Mouse (Mus musculus): ENCODE data around the gene Tgif1. TPM values are rescaled to one million over a fixed set of nuclear protein-coding genes. Genes with fewer than 3 reads are reported as not detected.
A peak's percentile ranks its signal among the peaks of the same experiment; 100 is the strongest.
"Not testable (repeated sequence)": the region's sequence is repeated elsewhere in the genome, so short reads cannot be mapped to it uniquely, and the experiment has no call there.

Gene Tgif1
- polyA plus RNA-seq, 1 experiment from 2014 or later = 96.0 TPM

GRCm38 (mm10) chr17:70838533-70838932 is 14.8 kb downstream of the Tgif1 start:
- H3K79me2 ChIP-seq (ENCODE audit: inconsistent target) = peaks cover 76% of the 10 kb centered on the region
- H3K27ac ChIP-seq = no peak overlapping the region
- 91% methylated on average over 5 of the region's 5 CpGs for WGBS (ENCODE audit: missing documents)
- H3K4me3 ChIP-seq (ENCODE audit: inconsistent target) = no peak overlapping the region
- H3K36me3 ChIP-seq (ENCODE audit: inconsistent target) = peaks cover 13% of the 10 kb centered on the region

GRCm38 (mm10) chr17:70838031-70838430 is 15.3 kb downstream of the Tgif1 start:
- H3K36me3 ChIP-seq (ENCODE audit: inconsistent target) = peaks cover 9% of the 10 kb centered on the region
- no peak overlapping the region for H3K27ac ChIP-seq
- no peak overlapping the region for H3K4me3 ChIP-seq (ENCODE audit: inconsistent target)
- 94% methylated on average over 6 of the region's 7 CpGs for WGBS (ENCODE audit: missing documents)
- H3K79me2 ChIP-seq (ENCODE audit: inconsistent target) = peaks cover 75% of the 10 kb centered on the region

- H3K36me3 ChIP-seq (ENCODE audit: inconsistent target); H3K27ac ChIP-seq; H3K4me3 ChIP-seq (ENCODE audit: inconsistent target): not testable (repeated sequence)
- WGBS (ENCODE audit: missing documents) = 94% methylated on average over 2 of the region's 6 CpGs
- peaks cover 70% of the 10 kb centered on the region for H3K79me2 ChIP-seq (ENCODE audit: inconsistent target)
Measured at GRCm38 (mm10) chr17:70837474-70837873, 15.9 kb downstream of the Tgif1 start.

- Histone ChIP-seq H3K79me2 (ENCODE audit: inconsistent target) (peaks cover 63% of the 10 kb centered on the region), H3K36me3 (ENCODE audit: inconsistent target) (peaks cover 4% of the 10 kb centered on the region; the same call in 1 of the 2 replicates), H3K4me3 (ENCODE audit: inconsistent target) (no peak overlapping the region), H3K27ac (no peak overlapping the region)
- 91% methylated on average over 7 of the region's 7 CpGs for WGBS (ENCODE audit: missing documents)
Measured at GRCm38 (mm10) chr17:70836820-70837219, 16.5 kb downstream of the Tgif1 start.

GRCm38 (mm10) chr17:70835071-70835790 is 18.1 kb downstream of the Tgif1 start:
- H3K79me2 ChIP-seq (ENCODE audit: inconsistent target) = peaks cover 57% of the 10 kb centered on the region
- peak overlapping the region; percentile 97 for H3K27ac ChIP-seq
- 9% methylated on average over 10 of the region's 10 CpGs for WGBS (ENCODE audit: missing documents)
- 0 out of 2 replicates have a peak, but pooled peaks cover 4% of the 10 kb centered on the region for H3K36me3 ChIP-seq (ENCODE audit: inconsistent target)
- H3K4me3 ChIP-seq (ENCODE audit: inconsistent target) = peak overlapping the region; percentile 60

GRCm38 (mm10) chr17:70834430-70834965 is 18.8 kb downstream of the Tgif1 start:
- Histone ChIP-seq H3K79me2 (ENCODE audit: inconsistent target) (peaks cover 57% of the 10 kb centered on the region), H3K4me3 (ENCODE audit: inconsistent target) (peak overlapping the region; percentile 60), H3K27ac (peak overlapping the region; percentile 97), H3K36me3 (ENCODE audit: inconsistent target) (0 out of 2 replicates have a peak, but pooled peaks cover 4% of the 10 kb centered on the region)
- 6% methylated on average over 24 of the region's 29 CpGs for WGBS (ENCODE audit: missing documents)

- 8% methylated on average over 9 of the region's 9 CpGs for WGBS (ENCODE audit: missing documents)
- Histone ChIP-seq H3K4me3 (ENCODE audit: inconsistent target) (no peak overlapping the region), H3K36me3 (ENCODE audit: inconsistent target) (no peaks in the 10 kb centered on the region), H3K79me2 (ENCODE audit: inconsistent target) (peaks cover 44% of the 10 kb centered on the region), H3K27ac (peak overlapping the region; percentile 97)
Measured at GRCm38 (mm10) chr17:70832544-70832943, 20.8 kb downstream of the Tgif1 start.

GRCm38 (mm10) chr17:70831591-70831990 is 21.8 kb downstream of the Tgif1 start:
- H3K27ac ChIP-seq = peak overlapping the region; percentile 97
- no peak overlapping the region for H3K4me3 ChIP-seq (ENCODE audit: inconsistent target)
- WGBS (ENCODE audit: missing documents) = 61% methylated on average over 4 of the region's 4 CpGs
- H3K36me3 ChIP-seq (ENCODE audit: inconsistent target) = no peaks in the 10 kb centered on the region
- peaks cover 35% of the 10 kb centered on the region for H3K79me2 ChIP-seq (ENCODE audit: inconsistent target)

GRCm38 (mm10) chr17:70829943-70830715 is 23.2 kb downstream of the Tgif1 start:
- Histone ChIP-seq H3K27ac (peak overlapping the region; percentile 97), H3K36me3 (ENCODE audit: inconsistent target) (no peaks in the 10 kb centered on the region), H3K79me2 (ENCODE audit: inconsistent target) (peaks cover 20% of the 10 kb centered on the region), H3K4me3 (ENCODE audit: inconsistent target) (no peak overlapping the region)
- WGBS (ENCODE audit: missing documents) = 91% methylated on average over 17 of the region's 23 CpGs

- peak overlapping the region; percentile 97 for H3K27ac ChIP-seq
- 64% methylated on average over 6 of the region's 6 CpGs for WGBS (ENCODE audit: missing documents)
Measured at GRCm38 (mm10) chr17:70829217-70829616, 24.1 kb downstream of the Tgif1 start.

GRCm38 (mm10) chr17:70828569-70828968 is 24.8 kb downstream of the Tgif1 start:
- H3K27ac ChIP-seq = peak overlapping the region; percentile 97
- no peaks in the 10 kb centered on the region for H3K36me3 ChIP-seq (ENCODE audit: inconsistent target)
- WGBS (ENCODE audit: missing documents) = 94% methylated on average over 2 of the region's 2 CpGs
- H3K4me3 ChIP-seq (ENCODE audit: inconsistent target) = no peak overlapping the region
- H3K79me2 ChIP-seq (ENCODE audit: inconsistent target) = peaks cover 5% of the 10 kb centered on the region

More at GRCm38 (mm10) chr17:70829217-70829616, 24.1 kb downstream of the Tgif1 start:
- H3K36me3 ChIP-seq (ENCODE audit: inconsistent target) = no peaks in the 10 kb centered on the region
- H3K79me2 ChIP-seq (ENCODE audit: inconsistent target) = peaks cover 11% of the 10 kb centered on the region
- H3K4me3 ChIP-seq (ENCODE audit: inconsistent target) = no peak overlapping the region

- Histone ChIP-seq H3K79me2 (ENCODE audit: inconsistent target) (peaks cover under 1% of the 10 kb centered on the region; the same call in 1 of the 2 replicates), H3K4me3 (ENCODE audit: inconsistent target) (no peak overlapping the region), H3K36me3 (ENCODE audit: inconsistent target) (no peaks in the 10 kb centered on the region), H3K27ac (peak overlapping the region; percentile 97; the same call in 1 of the 2 replicates)
- WGBS (ENCODE audit: missing documents) = 96% methylated on average over 4 of the region's 4 CpGs
Measured at GRCm38 (mm10) chr17:70828180-70828528, 25.2 kb downstream of the Tgif1 start.

- 83% methylated on average over 9 of the region's 11 CpGs for WGBS (ENCODE audit: missing documents)
- not testable (repeated sequence) for H3K79me2 ChIP-seq (ENCODE audit: inconsistent target); H3K36me3 ChIP-seq (ENCODE audit: inconsistent target); H3K4me3 ChIP-seq (ENCODE audit: inconsistent target); H3K27ac ChIP-seq
Measured at GRCm38 (mm10) chr17:70827463-70828179, 25.7 kb downstream of the Tgif1 start.

GRCm38 (mm10) chr17:70826227-70826626 is 27.1 kb downstream of the Tgif1 start:
- Histone ChIP-seq H3K36me3 (ENCODE audit: inconsistent target) (no peaks in the 10 kb centered on the region), H3K27ac (no peak overlapping the region), H3K79me2 (ENCODE audit: inconsistent target) (no peaks in the 10 kb centered on the region), H3K4me3 (ENCODE audit: inconsistent target) (no peak overlapping the region)
- 84% methylated on average over 12 of the region's 12 CpGs for WGBS (ENCODE audit: missing documents)
